Mouse (Mus musculus) CD4-positive, CD25-positive, alpha-beta regulatory T cell, adult 2 months (primary cell): ENCODE data around the gene Tcp10c.
"Not testable (repeated sequence)": the region's sequence is repeated elsewhere in the genome, so short reads cannot be mapped to it uniquely, and the experiment has no call there.

Experiments used
- DNase-seq: peaks from one replicate; pipeline ENCODE4 v3.0.0-alpha.2; 2012; ENCODE audit warnings: low read depth, low spot score

The Tcp10c gene

GRCm38 (mm10) chr17:13391020-13391419 is 36.6 kb downstream of the Tcp10c start:
- not testable (repeated sequence) for DNase-seq

- not testable (repeated sequence) for DNase-seq
These were observed 45.6 kb downstream of the Tcp10c start for GRCm38 (mm10) chr17:13399961-13400360.

- DNase-seq = not testable (repeated sequence)
These were observed 47.7 kb downstream of the Tcp10c start for GRCm38 (mm10) chr17:13402118-13402517.

- DNase-seq = not testable (repeated sequence)
These were observed 49.3 kb downstream of the Tcp10c start for GRCm38 (mm10) chr17:13403527-13404131.

- not testable (repeated sequence) for DNase-seq
These were observed 51.7 kb downstream of the Tcp10c start for GRCm38 (mm10) chr17:13406023-13406422.

GRCm38 (mm10) chr17:13406701-13407100 is 52.3 kb downstream of the Tcp10c start:
- not testable (repeated sequence) for DNase-seq

- not testable (repeated sequence) for DNase-seq
These were observed 53.4 kb downstream of the Tcp10c start for GRCm38 (mm10) chr17:13407621-13408256.

GRCm38 (mm10) chr17:13408257-13408633 is 53.9 kb downstream of the Tcp10c start:
- not testable (repeated sequence) for DNase-seq

GRCm38 (mm10) chr17:13421022-13421591 is 66.7 kb downstream of the Tcp10c start:
- not testable (repeated sequence) for DNase-seq

GRCm38 (mm10) chr17:13422638-13423037 is 68.3 kb downstream of the Tcp10c start:
- not testable (repeated sequence) for DNase-seq

- not testable (repeated sequence) for DNase-seq
These were observed 69.1 kb downstream of the Tcp10c start for GRCm38 (mm10) chr17:13423373-13424024.

- DNase-seq = not testable (repeated sequence)
These were observed 69.9 kb downstream of the Tcp10c start for GRCm38 (mm10) chr17:13424321-13424720.

- not testable (repeated sequence) for DNase-seq
These were observed 71.3 kb downstream of the Tcp10c start for GRCm38 (mm10) chr17:13425694-13426093.

GRCm38 (mm10) chr17:13426508-13426907 is 72.1 kb downstream of the Tcp10c start:
- DNase-seq = not testable (repeated sequence)
